Mouse (Mus musculus) liver, embryonic 13.5 days (tissue): ENCODE measurements around the gene Gm20696. TPM values are rescaled to one million over a fixed set of nuclear protein-coding genes. Genes with fewer than 3 reads are reported as not detected.

Source experiments
- ATAC-seq: fragments of 200-750 bp; cut with Nextera tagmentation; 2 replicates; pipeline ENCODE4 v1.8.0; 2017; ENCODE audit warnings: low read depth, mild to moderate bottlenecking, moderate number of reproducible peaks, moderate library complexity
- DNase-seq: peaks from one replicate; pipeline ENCODE4 v3.0.0; 2022
- H3K27ac ChIP-seq: fragments of 300-500 bp; sonication (generic); 2 replicates; pipeline ENCODE4 v1.5.1; 2015; ENCODE audit warnings: moderate library complexity, mild to moderate bottlenecking, inconsistent platforms
- H3K27me3 ChIP-seq: fragments of 300-500 bp; sonication (generic); 2 replicates; pipeline ENCODE4 v1.6.1; 2015; ENCODE audit warnings: mild to moderate bottlenecking, inconsistent platforms
- H3K36me3 ChIP-seq: fragments of 300-500 bp; sonication (generic); 2 replicates; pipeline ENCODE4 v1.6.1; 2015; ENCODE audit warnings: mild to moderate bottlenecking, inconsistent platforms
- H3K4me1 ChIP-seq: fragments of 300-500 bp; sonication (generic); replicated peaks from 2 replicates; pipeline ENCODE4 v1.6.1; 2015; ENCODE audit warnings: inconsistent platforms
- H3K4me2 ChIP-seq: fragments of 300-500 bp; sonication (generic); 2 replicates; pipeline ENCODE4 v1.6.1; 2015; ENCODE audit warnings: inconsistent platforms, mild to moderate bottlenecking, moderate library complexity
- H3K4me3 ChIP-seq: fragments of 300-500 bp; sonication (generic); replicated peaks from 2 replicates; pipeline ENCODE4 v1.5.1; 2015; ENCODE audit warnings: mild to moderate bottlenecking, inconsistent platforms
- H3K9ac ChIP-seq: fragments of 300-500 bp; sonication (generic); 2 replicates; pipeline ENCODE4 v1.6.1; 2015; ENCODE audit warnings: mild to moderate bottlenecking, inconsistent platforms
- H3K9me3 ChIP-seq: fragments of 300-500 bp; sonication (generic); replicated peaks from 2 replicates; pipeline ENCODE4 v1.6.1; 2016; ENCODE audit warnings: inconsistent platforms
- WGBS: fragments of 180-500 bp; shearing (Covaris S2); methylation state at CpG from one replicate; pipeline ENCODE4 v1.1.7; 2015; ENCODE audit not compliant: insufficient replicate concordance; 5-methylcytosine and 5-hydroxymethylcytosine counted together
- polyA plus RNA-seq: library from polyadenylated mRNA; unstranded; fragments of >200 nt; fragmentation: Nextera tagmentation; extraction: Ambion mirVana; gene quantifications from 2 replicates; pipeline ENCODE4 v1.2.1, GENCODE M21; 2015

The Gm20696 gene
- polyA plus RNA-seq, 1 experiment from 2014 or later: 0.58 TPM

DNA sequence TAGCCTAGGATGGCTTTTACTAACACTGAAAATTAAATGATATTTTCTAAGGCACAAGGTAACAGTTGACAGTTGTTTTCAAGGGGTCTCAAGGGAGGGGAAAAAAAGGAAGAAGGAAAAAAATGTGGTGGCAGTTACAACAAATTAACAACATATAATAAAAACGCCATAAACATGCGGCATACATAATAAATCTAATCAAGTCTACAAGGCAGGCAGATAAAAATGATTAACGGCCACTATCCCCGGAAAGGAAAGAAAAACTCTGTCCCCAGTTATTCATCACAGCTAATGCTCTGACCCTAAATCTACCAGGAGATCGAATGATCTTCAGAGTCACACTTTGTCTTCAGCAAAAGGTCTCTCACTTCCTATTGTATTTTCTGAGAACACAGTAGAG lies 330.4 kb downstream of the Gm20696 start:
- 59% methylated on average over 5 of the region's 5 CpGs for WGBS

GRCm38 (mm10) chr6:99335174-99335830 lies 331.3 kb downstream of the Gm20696 start:
- Histone ChIP-seq H3K9me3 (no peaks in the 10 kb centered on the region), H3K4me3 (no peak overlapping the region), H3K27ac (no peak overlapping the region), H3K36me3 (no peaks in the 10 kb centered on the region), H3K27me3 (no peaks in the 10 kb centered on the region), H3K4me2 (no peak overlapping the region), H3K9ac (no peak overlapping the region), H3K4me1 (peaks cover 17% of the 10 kb centered on the region)
- WGBS: 71% methylated on average over 13 of the region's 13 CpGs
- no peak for DNase-seq
- no peak for ATAC-seq

More for the DNA sequence above, 330.4 kb downstream of the Gm20696 start:
- H3K9me3 ChIP-seq: no peaks in the 10 kb centered on the region
- no peak overlapping the region for H3K4me2 ChIP-seq
- no peak for ATAC-seq
- H3K4me3 ChIP-seq: no peak overlapping the region
- no peaks in the 10 kb centered on the region for H3K36me3 ChIP-seq
- no peak overlapping the region for H3K9ac ChIP-seq
- H3K27ac ChIP-seq: no peak overlapping the region
- H3K27me3 ChIP-seq: no peaks in the 10 kb centered on the region
- peaks cover 17% of the 10 kb centered on the region for H3K4me1 ChIP-seq
- DNase-seq: no peak

- Histone ChIP-seq H3K27me3 (no peaks in the 10 kb centered on the region), H3K27ac (no peak overlapping the region), H3K4me3 (no peak overlapping the region), H3K4me2 (no peak overlapping the region), H3K36me3 (no peaks in the 10 kb centered on the region), H3K4me1 (peaks cover 13% of the 10 kb centered on the region), H3K9me3 (no peaks in the 10 kb centered on the region), H3K9ac (no peak overlapping the region)
- WGBS: 73% methylated on average over 3 of the region's 3 CpGs
- ATAC-seq (no peak), DNase-seq (no peak)
These were observed 332.3 kb downstream of the Gm20696 start for GRCm38 (mm10) chr6:99334255-99334654.

DNA sequence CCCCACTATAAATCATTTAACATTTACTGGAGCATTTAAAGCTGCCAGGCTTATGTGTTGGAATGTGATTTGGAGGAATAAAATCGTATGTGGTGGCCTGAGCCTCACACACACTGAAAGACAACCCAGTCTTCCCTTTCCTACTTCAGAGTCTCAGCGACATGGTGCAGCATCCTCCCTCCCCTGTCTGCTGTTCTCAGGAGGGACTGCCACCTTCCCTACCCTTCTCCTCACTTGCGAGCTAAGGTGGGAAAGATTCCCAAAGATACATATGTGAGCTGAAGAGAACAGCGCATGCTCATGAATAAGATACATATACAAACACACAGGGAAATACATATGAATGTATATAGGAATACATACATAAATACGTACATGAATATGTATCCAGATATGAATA lies 333.5 kb downstream of the Gm20696 start:
- Histone ChIP-seq H3K4me3 (no peak overlapping the region), H3K4me1 (peaks cover 6% of the 10 kb centered on the region), H3K4me2 (no peak overlapping the region), H3K9me3 (no peaks in the 10 kb centered on the region), H3K27me3 (no peaks in the 10 kb centered on the region), H3K27ac (no peak overlapping the region), H3K36me3 (no peaks in the 10 kb centered on the region), H3K9ac (no peak overlapping the region)
- no peak for DNase-seq
- WGBS: 76% methylated on average over 5 of the region's 5 CpGs
- ATAC-seq: no peak

DNA sequence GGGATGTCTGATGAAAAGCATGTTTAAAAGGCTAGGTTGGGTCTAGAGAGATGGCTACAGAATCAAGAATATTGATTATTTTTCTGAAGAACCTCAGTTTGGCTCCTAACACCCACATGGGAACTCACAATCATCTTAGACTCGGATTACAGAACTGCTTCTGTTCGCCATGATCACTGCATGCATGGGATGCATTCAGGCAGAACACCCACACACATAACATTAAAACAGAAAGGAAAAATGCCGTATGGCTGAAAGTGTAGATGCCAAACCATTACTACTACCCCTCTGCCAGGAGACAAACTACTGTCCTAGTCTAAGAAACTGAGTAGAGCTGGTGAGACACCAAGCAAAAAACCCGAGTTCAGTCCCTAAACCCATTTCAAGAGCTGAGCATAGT lies 336.4 kb downstream of the Gm20696 start:
- no peaks in the 10 kb centered on the region for H3K27me3 ChIP-seq
- DNase-seq (no peak), ATAC-seq (no peak)
- no peaks in the 10 kb centered on the region; the same call in none of the 2 replicates for H3K4me1 ChIP-seq
- no peak overlapping the region for H3K4me2 ChIP-seq
- no peak overlapping the region for H3K9ac ChIP-seq
- H3K36me3 ChIP-seq: no peaks in the 10 kb centered on the region
- no peak overlapping the region for H3K4me3 ChIP-seq
- no peaks in the 10 kb centered on the region for H3K9me3 ChIP-seq
- H3K27ac ChIP-seq: no peak overlapping the region
- WGBS: 68% methylated on average over 4 of the region's 4 CpGs

DNA sequence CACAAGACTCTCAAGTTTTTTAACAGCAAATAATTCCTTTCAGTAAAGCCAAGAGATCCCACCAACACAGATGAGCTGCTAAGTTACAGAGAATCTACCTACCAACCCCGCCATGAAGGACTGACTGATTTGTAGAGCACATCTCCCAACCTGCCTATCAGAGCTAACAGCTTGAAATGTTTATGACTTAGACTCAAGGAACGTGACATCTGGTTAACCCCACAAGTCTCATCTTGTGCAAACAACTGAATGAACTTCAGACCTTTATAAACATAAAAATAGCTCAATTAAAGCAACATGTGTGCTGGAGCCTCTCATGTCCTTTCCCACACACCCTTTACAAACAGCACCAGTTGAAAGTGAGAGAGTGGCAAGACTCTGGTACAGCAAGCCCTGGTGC lies 338.0 kb downstream of the Gm20696 start:
- WGBS: 46% methylated on average over 2 of the region's 2 CpGs
- H3K27ac ChIP-seq: no peak overlapping the region
- ATAC-seq: no peak

GRCm38 (mm10) chr6:99328146-99328545 lies 338.5 kb downstream of the Gm20696 start:
- no peak overlapping the region for H3K4me2 ChIP-seq
- H3K9ac ChIP-seq: no peak overlapping the region
- H3K27ac ChIP-seq: no peak overlapping the region
- H3K9me3 ChIP-seq: no peaks in the 10 kb centered on the region
- H3K4me3 ChIP-seq: no peak overlapping the region
- H3K4me1 ChIP-seq: no peaks in the 10 kb centered on the region; the same call in 1 of the 2 replicates
- H3K27me3 ChIP-seq: no peaks in the 10 kb centered on the region
- ATAC-seq (no peak), DNase-seq (no peak)
- H3K36me3 ChIP-seq: no peaks in the 10 kb centered on the region
- WGBS: 77% methylated on average over 6 of the region's 6 CpGs

More for the DNA sequence above, 338.0 kb downstream of the Gm20696 start:
- Histone ChIP-seq H3K27me3 (no peaks in the 10 kb centered on the region), H3K4me2 (no peak overlapping the region), H3K4me3 (no peak overlapping the region), H3K36me3 (no peaks in the 10 kb centered on the region), H3K9ac (no peak overlapping the region), H3K4me1 (no peaks in the 10 kb centered on the region; the same call in 1 of the 2 replicates), H3K9me3 (no peaks in the 10 kb centered on the region)
- DNase-seq: no peak

GRCm38 (mm10) chr6:99327721-99328120 lies 338.9 kb downstream of the Gm20696 start:
- 72% methylated on average over 11 of the region's 11 CpGs for WGBS

DNA sequence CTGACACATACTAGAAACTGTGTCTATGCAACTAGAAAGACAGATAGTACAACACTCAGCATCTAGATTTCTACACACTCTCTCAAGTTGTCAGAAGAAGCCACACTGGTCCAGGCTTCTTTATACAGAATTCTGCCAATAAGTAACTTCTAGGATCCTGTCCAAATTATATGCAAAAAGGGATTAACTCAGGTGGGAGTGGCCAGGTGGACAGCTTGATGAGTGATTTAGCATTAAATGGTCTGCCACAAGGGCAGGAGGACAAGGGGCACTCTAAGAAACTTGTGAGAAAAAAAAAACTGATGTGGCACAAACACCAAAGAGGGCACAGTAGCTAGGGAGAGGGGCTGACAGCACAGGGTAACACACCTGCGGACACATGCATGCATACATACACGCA lies 340.7 kb downstream of the Gm20696 start:
- WGBS: 85% methylated on average over 2 of the region's 2 CpGs

More at GRCm38 (mm10) chr6:99327721-99328120, 338.9 kb downstream of the Gm20696 start:
- Histone ChIP-seq H3K4me3 (no peak overlapping the region), H3K9ac (no peak overlapping the region), H3K9me3 (no peaks in the 10 kb centered on the region), H3K4me1 (no peaks in the 10 kb centered on the region; the same call in 1 of the 2 replicates), H3K4me2 (no peak overlapping the region), H3K27me3 (no peaks in the 10 kb centered on the region), H3K27ac (no peak overlapping the region), H3K36me3 (no peaks in the 10 kb centered on the region)
- DNase-seq: no peak
- no peak for ATAC-seq

DNA sequence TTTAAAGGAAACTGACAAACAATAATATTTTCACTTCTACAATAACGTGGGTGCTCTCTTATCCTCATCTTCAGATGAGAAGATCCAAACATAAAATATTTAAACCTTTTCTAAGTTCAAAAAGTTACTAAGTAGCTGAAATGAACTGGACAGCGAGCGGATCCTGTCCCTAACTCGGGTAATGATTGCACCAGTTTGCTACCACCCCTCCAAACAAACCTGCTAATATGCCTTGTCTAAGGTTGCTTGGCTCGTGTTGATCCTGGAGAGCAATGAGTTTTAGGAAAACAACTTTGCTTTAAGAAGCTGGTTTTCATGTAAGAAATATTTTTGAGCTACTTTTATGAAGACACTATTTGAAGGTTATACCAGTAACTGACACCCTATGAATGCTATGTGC lies 341.1 kb downstream of the Gm20696 start:
- no peak overlapping the region for H3K4me3 ChIP-seq
- no peaks in the 10 kb centered on the region; the same call in 1 of the 2 replicates for H3K4me1 ChIP-seq
- H3K27ac ChIP-seq: no peak overlapping the region
- 69% methylated on average over 5 of the region's 5 CpGs for WGBS
- no peaks in the 10 kb centered on the region for H3K9me3 ChIP-seq
- DNase-seq (no peak), ATAC-seq (no peak)
- H3K36me3 ChIP-seq: no peaks in the 10 kb centered on the region
- no peak overlapping the region for H3K4me2 ChIP-seq
- no peak overlapping the region for H3K9ac ChIP-seq
- H3K27me3 ChIP-seq: no peaks in the 10 kb centered on the region

More for the DNA sequence above, 340.7 kb downstream of the Gm20696 start:
- H3K36me3 ChIP-seq: no peaks in the 10 kb centered on the region
- ATAC-seq: no peak
- no peaks in the 10 kb centered on the region for H3K27me3 ChIP-seq
- no peak overlapping the region for H3K4me3 ChIP-seq
- no peak for DNase-seq
- H3K9ac ChIP-seq: no peak overlapping the region
- no peak overlapping the region for H3K4me2 ChIP-seq
- no peak overlapping the region for H3K27ac ChIP-seq
- H3K9me3 ChIP-seq: no peaks in the 10 kb centered on the region
- H3K4me1 ChIP-seq: no peaks in the 10 kb centered on the region; the same call in 1 of the 2 replicates

DNA sequence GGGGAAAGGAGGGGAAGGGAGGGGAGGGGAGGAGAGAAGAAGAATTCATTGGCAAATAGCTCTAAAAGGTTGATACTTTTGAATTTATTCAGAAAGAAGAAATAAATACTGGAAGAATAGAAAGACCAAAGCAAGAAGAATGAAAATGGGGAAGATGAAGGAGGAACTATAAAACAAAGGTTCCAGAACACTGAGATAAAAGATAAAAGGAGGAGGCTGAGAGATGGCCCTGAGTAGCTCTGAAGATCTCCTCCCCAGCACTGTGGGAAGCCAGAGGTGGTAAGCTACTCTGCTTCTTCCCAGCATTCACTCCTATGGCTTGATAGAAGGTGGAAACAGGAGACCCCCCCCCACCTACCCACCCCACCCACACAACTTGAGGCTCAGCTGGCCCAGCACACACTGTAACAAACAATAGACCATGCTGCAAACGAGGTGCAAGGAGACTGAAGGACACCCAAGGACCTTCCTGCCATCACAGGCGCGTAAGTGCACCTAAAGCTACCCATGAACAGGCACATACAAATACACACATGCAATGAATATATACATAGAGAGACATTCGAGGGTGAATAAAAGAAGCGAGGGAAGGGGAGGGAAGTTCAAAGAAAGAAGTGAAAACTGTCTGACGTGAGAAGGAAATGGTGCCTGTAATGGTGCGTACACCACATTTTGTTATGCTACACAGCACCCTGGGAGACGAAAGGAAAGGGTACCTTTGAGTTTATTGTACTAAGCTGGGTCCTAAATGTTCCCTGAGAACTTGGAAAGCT lies 344.3 kb downstream of the Gm20696 start:
- H3K9me3 ChIP-seq: no peaks in the 10 kb centered on the region
- 67% methylated on average over 8 of the region's 8 CpGs for WGBS
- H3K4me3 ChIP-seq: no peak overlapping the region
- no peak overlapping the region for H3K4me2 ChIP-seq
- H3K27ac ChIP-seq: no peak overlapping the region
- H3K36me3 ChIP-seq: no peaks in the 10 kb centered on the region
- DNase-seq (no peak), ATAC-seq (no peak)
- H3K4me1 ChIP-seq: no peaks in the 10 kb centered on the region
- no peak overlapping the region for H3K9ac ChIP-seq
- no peaks in the 10 kb centered on the region for H3K27me3 ChIP-seq
